In the genomic region with DNA sequence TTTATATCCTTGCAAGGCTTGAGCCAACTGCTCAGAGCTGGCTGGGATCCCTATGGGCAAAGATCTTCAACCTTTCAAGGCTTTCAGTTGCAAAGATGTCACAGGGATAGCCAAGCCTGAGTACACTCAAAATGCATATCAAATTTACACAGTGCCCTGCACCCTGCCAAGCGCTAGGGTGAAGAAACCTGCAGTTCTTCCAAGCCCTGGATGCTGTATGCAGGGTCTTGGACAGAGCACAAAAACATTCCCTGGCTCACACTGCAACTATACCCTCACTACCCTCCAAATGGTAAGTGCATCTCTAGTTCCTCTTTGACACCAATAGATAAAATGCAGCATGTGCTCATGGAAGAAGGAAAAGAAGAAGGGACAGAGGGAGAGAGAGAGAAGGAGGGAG, we compare ENCODE assay signal across 21 mouse cellular contexts.
DNase-seq lines count a peak whose midpoint lies in the region; ATAC-seq and TF ChIP-seq lines count a peak whose summit lies in the region.
"Had no signal": no experiment of that assay in that cellular context is flagged by ENCODE, and none has a peak within 500 bp of the region (broad histone marks: within the 10 kb centered on the region; RNA-seq: fewer than 3 reads in every experiment).

No protein-coding gene starts in this region.

- WGBS in forebrain, embryonic 15.5 days, result 64% methylated on average over 1 of the region's 1 CpGs
- WGBS in forebrain, embryonic 13.5 days, result 94% methylated on average over 1 of the region's 1 CpGs
- 74% methylated on average over 1 of the region's 1 CpGs for WGBS in forebrain, embryonic 16.5 days
- 88% methylated on average over 1 of the region's 1 CpGs for WGBS in forebrain, embryonic 11.5 days
- 53% methylated on average over 1 of the region's 1 CpGs for WGBS in forebrain, postnatal 0 days
- WGBS in forebrain, embryonic 10.5 days, result 88% methylated on average over 1 of the region's 1 CpGs

- no peak overlapping the region for H3K4me3 ChIP-seq in forebrain, embryonic 15.5 days
- no peak overlapping the region for H3K4me3 ChIP-seq in forebrain, embryonic 13.5 days
- H3K4me3 ChIP-seq in forebrain, embryonic 16.5 days (replicated peaks; ENCODE audit: low read length), result no peak overlapping the region
- no peak overlapping the region for H3K4me3 ChIP-seq in forebrain, embryonic 11.5 days (ENCODE audit: low read depth, low read length)
- no peak overlapping the region for H3K4me3 ChIP-seq in forebrain, postnatal 0 days (ENCODE audit: low read depth, low read length)
- H3K4me3 ChIP-seq in forebrain, embryonic 10.5 days, result no peak overlapping the region

- no peak overlapping the region for H3K9ac ChIP-seq in forebrain, embryonic 15.5 days (replicated peaks)
- H3K9ac ChIP-seq in forebrain, embryonic 13.5 days, result no peak overlapping the region
- no peak overlapping the region for H3K9ac ChIP-seq in forebrain, embryonic 16.5 days (replicated peaks; ENCODE audit: low read depth, low read length)
- no peak overlapping the region for H3K9ac ChIP-seq in forebrain, embryonic 11.5 days (ENCODE audit: low read length)
- no peak overlapping the region for H3K9ac ChIP-seq in forebrain, postnatal 0 days

- ATAC-seq in forebrain, embryonic 15.5 days (replicated peaks), result 0 out of 2 replicates have a peak, but pooled peaks have one; percentile 51
- ATAC-seq in forebrain, embryonic 13.5 days, result no peak
- ATAC-seq in forebrain, embryonic 16.5 days, result peak; percentile 68
- no peak for ATAC-seq in forebrain, embryonic 11.5 days (replicated peaks; ENCODE audit: low FRiP score)
- peak; percentile 60; the same call in 1 of the 2 replicates for ATAC-seq in forebrain, postnatal 0 days
- ATAC-seq: activated CD4-positive, CD25-positive, alpha-beta regulatory T cell, adult 4 months; CD4-positive, CD25-positive, alpha-beta regulatory T cell, adult 4 months; Patski had no signal

- no peaks in the 10 kb centered on the region for H3K27me3 ChIP-seq in forebrain, embryonic 15.5 days
- no peaks in the 10 kb centered on the region for H3K27me3 ChIP-seq in forebrain, embryonic 13.5 days
- H3K27me3 ChIP-seq in forebrain, embryonic 16.5 days (replicated peaks; ENCODE audit: control insufficient read depth, insufficient read depth, low read length), result no peaks in the 10 kb centered on the region
- no peaks in the 10 kb centered on the region for H3K27me3 ChIP-seq in forebrain, embryonic 11.5 days (ENCODE audit: control insufficient read depth, insufficient read depth, low read length)
- no peaks in the 10 kb centered on the region for H3K27me3 ChIP-seq in forebrain, postnatal 0 days (ENCODE audit: insufficient read depth, low read length)
- H3K27me3 ChIP-seq in forebrain, embryonic 10.5 days (ENCODE audit: poor library complexity, severe bottlenecking), result no peaks in the 10 kb centered on the region
- H3K27me3 ChIP-seq: CH12.LX, Patski had no signal

- no peak for DNase-seq in forebrain, embryonic 11.5 days (ENCODE audit: low spot score)
- no peak for DNase-seq in forebrain, postnatal 0 days
- DNase-seq in forebrain, embryonic 10.5 days (ENCODE audit: extremely low spot score, low spot score), result no peak
- DNase-seq: adrenal gland, adult 2 months; adrenal gland, adult 8-10 months; adrenal gland, postnatal 10 days; adrenal gland, postnatal 14 days; adrenal gland, postnatal 25 days; adrenal gland, postnatal 36 days; B cell, adult 2 months; cerebellum, adult 11 months; cerebellum, adult 11-12 months; cerebellum, adult 18-20 months had no signal

- no peak for TF ChIP-seq CTCF in forebrain, postnatal 0 days (IDR thresholded peaks at IDR 0.05; ENCODE audit: low read depth)

- H3K9me3 ChIP-seq in forebrain, embryonic 15.5 days, result no peaks in the 10 kb centered on the region
- H3K9me3 ChIP-seq in forebrain, embryonic 13.5 days (replicated peaks), result no peaks in the 10 kb centered on the region
- no peaks in the 10 kb centered on the region for H3K9me3 ChIP-seq in forebrain, embryonic 16.5 days (ENCODE audit: control insufficient read depth, low read length)
- no peaks in the 10 kb centered on the region for H3K9me3 ChIP-seq in forebrain, embryonic 11.5 days (ENCODE audit: control insufficient read depth, low read length)
- no peaks in the 10 kb centered on the region for H3K9me3 ChIP-seq in forebrain, postnatal 0 days (ENCODE audit: low read length)
- H3K9me3 ChIP-seq in forebrain, embryonic 10.5 days, result no peaks in the 10 kb centered on the region
- H3K9me3 ChIP-seq: G1E had no signal

- no peak overlapping the region for H3K4me2 ChIP-seq in forebrain, embryonic 15.5 days (replicated peaks)
- H3K4me2 ChIP-seq in forebrain, embryonic 13.5 days, result no peak overlapping the region
- no peak overlapping the region for H3K4me2 ChIP-seq in forebrain, embryonic 16.5 days (ENCODE audit: low read length)
- H3K4me2 ChIP-seq in forebrain, embryonic 11.5 days (ENCODE audit: low read depth, low read length, severe bottlenecking), result no peak overlapping the region
- H3K4me2 ChIP-seq in forebrain, postnatal 0 days (ENCODE audit: low read depth), result no peak overlapping the region

- H3K4me1 ChIP-seq in forebrain, embryonic 15.5 days, result peaks cover 11% of the 10 kb centered on the region
- no peaks in the 10 kb centered on the region for H3K4me1 ChIP-seq in forebrain, embryonic 13.5 days
- peaks cover 9% of the 10 kb centered on the region for H3K4me1 ChIP-seq in forebrain, embryonic 16.5 days (replicated peaks; ENCODE audit: control insufficient read depth, insufficient read depth, low read length)
- H3K4me1 ChIP-seq in forebrain, embryonic 11.5 days (replicated peaks; ENCODE audit: control insufficient read depth, insufficient read depth, low read length), result no peaks in the 10 kb centered on the region
- H3K4me1 ChIP-seq in forebrain, postnatal 0 days (ENCODE audit: insufficient read depth), result no peaks in the 10 kb centered on the region; the same call in 1 of the 2 replicates
- peaks cover 1% of the 10 kb centered on the region; the same call in 1 of the 2 replicates for H3K4me1 ChIP-seq in forebrain, embryonic 10.5 days

- H3K27ac ChIP-seq in forebrain, embryonic 15.5 days (replicated peaks), result no peak overlapping the region
- no peak overlapping the region for H3K27ac ChIP-seq in forebrain, embryonic 13.5 days
- no peak overlapping the region for H3K27ac ChIP-seq in forebrain, embryonic 16.5 days (ENCODE audit: low read length)
- no peak overlapping the region for H3K27ac ChIP-seq in forebrain, embryonic 11.5 days (ENCODE audit: low read depth, low read length)
- H3K27ac ChIP-seq in forebrain, postnatal 0 days (ENCODE audit: low read depth, low read length), result no peak overlapping the region
- H3K27ac ChIP-seq in forebrain, embryonic 10.5 days, result no peak overlapping the region

- H3K36me3 ChIP-seq in forebrain, embryonic 15.5 days, result no peaks in the 10 kb centered on the region
- no peaks in the 10 kb centered on the region for H3K36me3 ChIP-seq in forebrain, embryonic 13.5 days (ENCODE audit: poor library complexity, severe bottlenecking)
- H3K36me3 ChIP-seq in forebrain, embryonic 16.5 days (ENCODE audit: control insufficient read depth, insufficient read depth), result no peaks in the 10 kb centered on the region
- no peaks in the 10 kb centered on the region for H3K36me3 ChIP-seq in forebrain, embryonic 11.5 days (ENCODE audit: control insufficient read depth, insufficient read depth, low read length)
- no peaks in the 10 kb centered on the region for H3K36me3 ChIP-seq in forebrain, postnatal 0 days (ENCODE audit: insufficient read depth)
- H3K36me3 ChIP-seq in forebrain, embryonic 10.5 days (replicated peaks), result no peaks in the 10 kb centered on the region
- H3K36me3 ChIP-seq: G1E had no signal

Comparison
In these comparisons a context has a peak if more than half of its experiments do, and no peak if none do; other contexts are left out.
1. ATAC-seq: peak in forebrain, embryonic 15.5 days (single experiment), forebrain, embryonic 16.5 days (single experiment) and forebrain, postnatal 0 days (single experiment); none in forebrain, embryonic 13.5 days (single experiment) and forebrain, embryonic 11.5 days (single experiment).